Mouse (Mus musculus) hindbrain, embryonic 11.5 days (tissue): Measurements from ENCODE around the gene Rbm8a. TPM values are rescaled to one million over a fixed set of nuclear protein-coding genes. Genes with fewer than 3 reads are reported as not detected.

Source experiments
- ATAC-seq: fragments of 200-750 bp; cut with Nextera tagmentation; 2 replicates; pipeline ENCODE4 v1.8.0; 2017; ENCODE audit warnings: mild to moderate bottlenecking, moderate TSS enrichment, moderate library complexity; ENCODE audit not compliant: low FRiP score
- DNase-seq: peaks from one replicate; pipeline ENCODE4 v3.0.0-alpha.2; 2015; ENCODE audit warnings: low spot score
- H3K27ac ChIP-seq: fragments of 300-500 bp; sonication (generic); 2 replicates; pipeline ENCODE4 v1.5.1; 2014; ENCODE audit warnings: mild to moderate bottlenecking, low read depth, low read length
- H3K27me3 ChIP-seq: fragments of 300-500 bp; sonication (generic); 2 replicates; pipeline ENCODE4 v1.6.1; 2014; ENCODE audit warnings: mild to moderate bottlenecking, low read length, moderate library complexity, mixed read lengths; ENCODE audit not compliant: control insufficient read depth, insufficient read depth
- H3K36me3 ChIP-seq: fragments of 300-500 bp; sonication (generic); 2 replicates; pipeline ENCODE4 v1.6.1; 2014; ENCODE audit warnings: mild to moderate bottlenecking, low read length, moderate library complexity, mixed read lengths; ENCODE audit not compliant: control insufficient read depth, insufficient read depth
- H3K4me1 ChIP-seq: fragments of 300-500 bp; sonication (generic); replicated peaks from 2 replicates; pipeline ENCODE4 v1.6.1; 2014; ENCODE audit warnings: low read length, mixed read lengths; ENCODE audit not compliant: control insufficient read depth, insufficient read depth
- H3K4me2 ChIP-seq: fragments of 300-500 bp; sonication (generic); replicated peaks from 2 replicates; pipeline ENCODE4 v1.6.1; 2014; ENCODE audit warnings: mild to moderate bottlenecking, low read depth, low read length
- H3K4me3 ChIP-seq: fragments of 300-500 bp; sonication (generic); 2 replicates; pipeline ENCODE4 v1.5.1; 2014; ENCODE audit warnings: low read depth, low read length
- H3K9ac ChIP-seq: fragments of 300-500 bp; sonication (generic); 2 replicates; pipeline ENCODE4 v1.6.1; 2014; ENCODE audit warnings: low read depth, low read length
- H3K9me3 ChIP-seq: fragments of 300-500 bp; sonication (generic); 2 replicates; pipeline ENCODE4 v1.6.1; 2016; ENCODE audit warnings: low read length; ENCODE audit not compliant: control insufficient read depth
- WGBS: fragments of 180-500 bp; shearing (Covaris S2); extraction: QIAGEN DNeasy Blood & Tissue Kit; methylation state at CpG from one replicate; pipeline ENCODE4 v1.1.7; 2014; 5-methylcytosine and 5-hydroxymethylcytosine counted together
- polyA plus RNA-seq: library from polyadenylated mRNA; unstranded; fragments of >200 nt; fragmentation: Nextera tagmentation; extraction: Ambion mirVana; gene quantifications from 2 replicates; pipeline ENCODE4 v1.2.1, GENCODE M21; 2014

The Rbm8a gene
- 172 and 178 TPM in 2 replicates for polyA plus RNA-seq

DNA sequence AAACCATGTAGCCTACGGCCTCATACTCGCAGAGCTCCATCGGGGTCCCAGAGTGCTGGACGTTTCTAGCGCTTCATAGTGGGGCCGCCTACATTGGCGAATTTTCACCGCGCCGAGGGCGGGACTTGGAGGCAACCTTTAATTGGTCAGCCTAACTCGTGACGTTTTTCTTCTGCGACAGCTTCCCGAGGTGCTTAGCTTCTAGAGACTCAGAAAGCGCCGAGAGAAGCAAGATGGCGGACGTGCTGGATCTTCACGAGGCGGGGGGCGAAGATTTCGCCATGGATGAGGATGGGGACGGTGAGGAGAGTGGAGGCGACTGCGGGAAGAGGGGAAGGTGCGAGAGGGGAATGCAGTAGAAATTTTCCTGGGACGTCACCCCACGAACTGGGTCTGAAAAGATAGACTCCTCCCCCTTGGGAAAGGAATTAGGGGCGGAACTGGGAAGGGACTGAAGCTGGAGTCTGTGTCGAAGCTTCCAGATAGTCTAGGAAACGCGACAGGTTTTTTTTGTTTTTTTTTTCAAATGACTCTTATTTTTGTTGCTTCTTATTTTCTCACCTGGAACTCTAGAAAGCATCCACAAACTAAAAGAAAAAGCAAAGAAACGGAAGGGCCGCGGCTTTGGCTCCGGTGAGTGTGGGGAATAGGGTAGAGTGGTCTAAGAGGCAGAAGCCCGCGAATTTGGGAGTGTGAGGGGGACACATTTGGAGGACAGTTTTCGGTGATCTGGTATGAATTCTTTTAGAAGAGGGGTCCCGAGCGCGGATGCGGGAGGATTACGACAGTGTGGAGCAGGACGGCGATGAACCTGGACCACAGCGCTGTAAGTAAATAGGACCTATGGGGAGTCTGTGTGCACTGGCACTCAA is at the start of gene Rbm8a:
Rbm8a (plus strand) TSS at position 205 of the 872 bp plus-strand sequence.
- no peaks in the 10 kb centered on the region for H3K9me3 ChIP-seq
- H3K9ac ChIP-seq: peak within 1 kb of the TSS; percentile 79
- peak within 1 kb of the TSS; percentile 56; the same call in 1 of the 2 replicates for H3K27ac ChIP-seq
- ATAC-seq: peak; percentile 94
- no peaks in the 10 kb centered on the region; the same call in 1 of the 2 replicates for H3K4me1 ChIP-seq
- H3K4me2 ChIP-seq: peak within 1 kb of the TSS; percentile 78
- under 1% methylated on average over 48 of the region's 48 CpGs for WGBS
- peak; percentile 98 for DNase-seq
- H3K27me3 ChIP-seq: no peaks in the 10 kb centered on the region
- H3K4me3 ChIP-seq: peak within 1 kb of the TSS; percentile 73
- peaks cover 2% of the 10 kb centered on the region; the same call in 1 of the 2 replicates for H3K36me3 ChIP-seq

DNA sequence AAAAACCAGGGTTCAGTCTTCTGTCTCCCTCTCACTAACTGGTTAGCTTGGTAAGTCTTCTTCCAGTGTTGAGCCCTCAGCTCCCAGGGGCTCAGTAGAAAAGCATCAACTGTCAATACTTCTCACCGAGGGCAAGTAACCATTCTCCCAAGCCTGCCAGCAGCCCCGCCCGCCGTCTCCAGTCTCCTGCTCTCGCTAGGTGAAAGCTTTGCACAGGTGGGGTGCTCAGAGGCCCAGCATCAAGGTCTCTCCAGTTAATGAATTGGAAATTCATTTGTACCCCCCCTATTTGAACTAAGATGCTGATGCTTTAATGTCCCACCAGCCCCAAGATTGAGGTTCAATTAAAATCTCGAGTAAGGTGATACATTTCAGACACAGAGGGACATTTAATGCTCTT is 48.6 kb upstream of the Rbm8a start:
- Histone ChIP-seq H3K27me3 (no peaks in the 10 kb centered on the region), H3K4me1 (peaks cover 3% of the 10 kb centered on the region), H3K9ac (no peak overlapping the region), H3K9me3 (no peaks in the 10 kb centered on the region), H3K27ac (no peak overlapping the region), H3K4me2 (no peak overlapping the region), H3K36me3 (no peaks in the 10 kb centered on the region), H3K4me3 (no peak overlapping the region)
- WGBS: 43% methylated on average over 6 of the region's 6 CpGs
- DNase-seq (no peak), ATAC-seq (no peak)

DNA sequence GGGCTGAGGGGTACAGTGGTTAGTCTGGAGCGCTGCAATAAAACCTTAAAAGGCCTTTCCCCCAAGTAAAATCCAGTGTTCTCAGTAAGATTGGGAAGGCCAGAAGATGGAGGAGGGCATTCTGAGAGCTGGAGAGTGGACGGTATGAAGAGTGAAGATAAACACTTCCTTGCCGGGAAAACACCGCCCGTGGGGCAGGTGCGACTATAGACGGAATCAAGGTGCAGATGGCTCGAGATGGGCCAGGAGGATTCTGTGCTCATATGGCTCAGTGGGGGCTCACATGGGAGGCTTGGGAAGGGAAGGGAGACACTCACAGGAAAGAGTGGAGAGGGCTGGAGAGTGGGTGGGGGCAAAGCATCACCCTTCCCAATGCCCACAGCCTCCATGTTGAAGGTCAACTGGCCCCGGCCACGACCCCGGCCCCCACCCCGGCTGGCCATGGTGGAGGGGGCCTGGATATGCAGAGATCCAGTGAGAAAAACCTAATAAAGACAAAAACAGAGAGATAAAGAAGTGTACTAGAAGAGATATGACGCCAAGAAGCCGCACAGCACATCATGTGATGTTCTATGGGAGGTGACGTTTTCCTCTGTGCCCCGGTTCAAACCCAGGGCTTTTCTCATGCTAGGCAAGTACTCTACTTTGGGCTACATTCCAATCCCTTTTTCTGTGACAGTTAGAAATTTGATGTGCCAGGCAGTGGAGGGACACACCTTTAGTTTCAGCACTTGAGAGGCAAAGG is 47.8 kb upstream of the Rbm8a start:
- ATAC-seq (no peak), DNase-seq (no peak)
- 84% methylated on average over 16 of the region's 16 CpGs for WGBS
- Histone ChIP-seq H3K36me3 (no peaks in the 10 kb centered on the region), H3K9me3 (no peaks in the 10 kb centered on the region), H3K9ac (no peak overlapping the region), H3K4me1 (peaks cover 2% of the 10 kb centered on the region), H3K27ac (no peak overlapping the region), H3K4me3 (no peak overlapping the region), H3K27me3 (no peaks in the 10 kb centered on the region), H3K4me2 (no peak overlapping the region)

DNA sequence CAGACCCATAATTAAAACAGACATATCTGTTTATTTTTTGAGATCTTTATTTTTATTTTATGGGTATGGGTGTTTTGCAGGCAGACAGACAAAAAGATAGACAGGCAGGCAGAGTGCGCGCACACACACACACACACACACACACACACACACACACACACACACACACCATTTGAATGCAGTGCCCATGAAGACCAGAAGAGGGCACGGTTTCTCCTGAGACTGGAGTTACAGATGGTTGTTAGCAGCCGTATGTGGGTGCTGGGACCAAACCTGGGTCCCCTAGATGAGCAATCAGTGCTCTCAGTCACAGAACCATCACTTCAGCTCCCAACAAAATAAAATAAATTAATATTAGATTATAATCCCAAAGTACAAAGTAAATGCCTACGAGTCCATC is 46.3 kb upstream of the Rbm8a start:
- H3K27me3 ChIP-seq: no peaks in the 10 kb centered on the region
- no peaks in the 10 kb centered on the region; the same call in 1 of the 2 replicates for H3K4me1 ChIP-seq
- no peaks in the 10 kb centered on the region for H3K36me3 ChIP-seq
- no peak overlapping the region for H3K27ac ChIP-seq
- no peak overlapping the region for H3K4me2 ChIP-seq
- no peaks in the 10 kb centered on the region for H3K9me3 ChIP-seq
- H3K9ac ChIP-seq: no peak overlapping the region
- H3K4me3 ChIP-seq: no peak overlapping the region
- ATAC-seq (no peak), DNase-seq (no peak)
- WGBS: 94% methylated on average over 5 of the region's 5 CpGs

DNA sequence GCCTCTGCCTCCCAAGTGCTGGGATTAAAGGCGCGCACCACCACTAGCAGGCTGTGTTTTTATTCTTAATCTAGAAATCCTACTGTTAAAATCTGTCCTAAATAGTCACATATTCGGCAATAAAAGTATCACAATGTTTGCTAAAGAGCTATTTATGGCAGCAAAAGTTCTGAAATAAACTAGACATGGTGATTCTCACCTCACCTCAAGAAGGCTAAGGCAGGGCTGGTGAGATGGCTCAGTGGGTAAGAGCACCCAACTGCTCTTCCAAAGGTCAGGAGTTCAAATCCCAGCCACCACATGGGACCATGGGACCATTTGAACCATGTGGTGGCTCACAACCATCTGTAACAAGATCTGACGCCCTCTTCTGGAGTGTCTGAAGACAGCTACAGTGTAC is 39.1 kb upstream of the Rbm8a start:
- Histone ChIP-seq H3K27ac (no peak overlapping the region), H3K9me3 (no peaks in the 10 kb centered on the region), H3K9ac (no peak overlapping the region), H3K4me1 (no peaks in the 10 kb centered on the region), H3K27me3 (peaks cover 2% of the 10 kb centered on the region; the same call in 1 of the 2 replicates), H3K4me2 (no peak overlapping the region), H3K36me3 (no peaks in the 10 kb centered on the region), H3K4me3 (no peak overlapping the region)
- ATAC-seq: no peak
- 78% methylated on average over 4 of the region's 4 CpGs for WGBS
- no peak for DNase-seq

DNA sequence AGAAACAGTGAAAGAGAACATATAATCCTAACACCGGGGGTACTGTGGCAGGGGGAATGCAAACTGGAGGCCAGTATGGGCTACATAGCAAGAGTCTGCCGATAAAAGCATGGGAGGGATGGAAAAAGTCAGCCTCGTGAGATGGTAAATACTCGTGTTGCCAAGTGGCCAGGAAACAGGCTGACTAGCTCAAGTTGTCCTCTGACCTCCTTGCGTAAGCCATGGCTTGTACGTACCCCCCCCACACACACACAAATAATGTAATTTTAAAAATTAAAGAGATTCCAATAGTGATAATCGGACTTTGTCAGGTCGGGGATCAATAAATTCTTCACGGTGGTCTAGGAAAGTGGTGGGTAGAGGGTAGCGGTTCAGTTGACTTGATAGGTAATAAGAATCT is 36.4 kb upstream of the Rbm8a start:
- H3K9ac ChIP-seq: peak overlapping the region; percentile 54
- no peaks in the 10 kb centered on the region for H3K9me3 ChIP-seq
- H3K4me2 ChIP-seq: peak overlapping the region; percentile 62
- peak overlapping the region; percentile 51; the same call in 1 of the 2 replicates for H3K27ac ChIP-seq
- DNase-seq (peak; percentile 43), ATAC-seq (no peak)
- H3K4me3 ChIP-seq: peak overlapping the region; percentile 47
- peaks cover 14% of the 10 kb centered on the region; the same call in 1 of the 2 replicates for H3K27me3 ChIP-seq
- peaks cover 16% of the 10 kb centered on the region for H3K4me1 ChIP-seq
- no peaks in the 10 kb centered on the region for H3K36me3 ChIP-seq
- 1% methylated on average over 10 of the region's 10 CpGs for WGBS

DNA sequence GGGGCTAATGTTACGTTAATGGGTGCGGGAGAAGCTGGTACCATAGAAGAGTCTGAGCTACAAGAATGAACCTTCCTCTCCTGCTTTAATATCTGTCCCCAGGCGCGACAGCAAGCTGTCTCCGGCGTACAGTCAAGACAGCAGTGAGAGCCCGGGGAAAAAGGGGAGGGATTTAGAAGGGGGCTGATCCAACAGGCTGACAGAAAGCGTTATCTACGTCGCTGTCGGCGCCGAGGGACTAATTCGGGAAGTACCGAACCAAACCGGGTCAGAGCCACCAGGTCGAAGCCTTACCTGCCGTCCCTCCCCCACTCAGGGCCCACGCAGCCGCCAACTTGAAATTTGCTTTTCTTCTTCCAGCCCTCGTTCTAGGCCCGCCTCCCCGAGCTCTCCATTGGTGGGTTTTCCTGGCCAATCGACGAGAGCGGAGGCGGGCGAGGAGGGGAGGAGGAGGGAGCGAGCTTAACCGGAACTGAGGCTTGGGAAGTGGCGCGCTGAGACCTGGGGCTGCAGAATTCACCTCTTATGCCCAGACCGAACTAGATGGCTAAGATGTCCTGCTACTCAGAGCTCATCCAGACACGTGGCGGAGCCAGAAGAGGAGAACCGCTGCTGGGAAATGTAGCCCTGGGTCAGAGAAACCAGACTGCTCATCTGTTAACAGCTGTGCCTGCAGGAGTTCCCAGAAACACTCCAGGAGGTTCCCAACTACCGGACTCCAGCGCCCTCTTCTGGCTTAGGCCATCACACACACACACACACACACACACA is 35.8 kb upstream of the Rbm8a start, which contains the start of gene Polr3gl:
Polr3gl (minus strand) TSS at position 392 of the 771 bp plus-strand sequence.
- under 1% methylated on average over 36 of the region's 38 CpGs for WGBS
- Histone ChIP-seq H3K27ac (peak within 1 kb of the TSS; percentile 51; the same call in 1 of the 2 replicates), H3K4me3 (peak within 1 kb of the TSS; percentile 47), H3K27me3 (peaks cover 16% of the 10 kb centered on the region; the same call in 1 of the 2 replicates), H3K36me3 (no peaks in the 10 kb centered on the region), H3K4me2 (peak within 1 kb of the TSS; percentile 62), H3K4me1 (peaks cover 19% of the 10 kb centered on the region), H3K9ac (peak within 1 kb of the TSS; percentile 54), H3K9me3 (no peaks in the 10 kb centered on the region)
- peak; percentile 86 for ATAC-seq
- DNase-seq: peak; percentile 93

DNA sequence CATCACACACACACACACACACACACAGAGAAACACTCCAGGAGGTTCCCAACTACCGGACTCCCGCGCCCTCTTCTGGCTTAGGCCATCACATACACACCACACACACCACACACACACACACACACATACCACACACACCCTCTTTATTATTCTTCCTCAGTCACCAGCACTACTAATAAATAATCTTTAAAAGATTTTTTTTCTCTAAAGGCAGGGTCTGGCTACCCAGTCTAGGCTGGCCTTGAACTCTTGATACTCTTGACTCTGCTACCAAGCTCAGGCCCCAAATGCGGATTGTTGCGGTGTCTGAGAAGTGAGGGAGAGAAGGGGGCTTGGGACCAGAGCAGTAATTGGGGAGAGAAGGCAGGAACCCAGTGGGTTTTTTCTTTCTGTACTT is 34.9 kb upstream of the Rbm8a start:
- no peaks in the 10 kb centered on the region for H3K9me3 ChIP-seq
- DNase-seq: no peak
- no peak overlapping the region for H3K27ac ChIP-seq
- ATAC-seq: no peak
- no peaks in the 10 kb centered on the region for H3K36me3 ChIP-seq
- H3K9ac ChIP-seq: no peak overlapping the region
- H3K4me3 ChIP-seq: no peak overlapping the region
- H3K4me2 ChIP-seq: no peak overlapping the region
- 79% methylated on average over 5 of the region's 5 CpGs for WGBS
- H3K4me1 ChIP-seq: peaks cover 19% of the 10 kb centered on the region
- peaks cover 16% of the 10 kb centered on the region; the same call in 1 of the 2 replicates for H3K27me3 ChIP-seq
